Mouse (Mus musculus) cerebellum, postnatal 4 days (tissue): Measurements from ENCODE around the gene Bbs9.

Experiments
- DNase-seq, 2 experiments: peaks; one replicate each; pipeline ENCODE4 v3.0.0; 2022; ENCODE audit warnings: low spot score in 2 of 2, mixed read lengths in 1 of 2

The Bbs9 gene

DNA sequence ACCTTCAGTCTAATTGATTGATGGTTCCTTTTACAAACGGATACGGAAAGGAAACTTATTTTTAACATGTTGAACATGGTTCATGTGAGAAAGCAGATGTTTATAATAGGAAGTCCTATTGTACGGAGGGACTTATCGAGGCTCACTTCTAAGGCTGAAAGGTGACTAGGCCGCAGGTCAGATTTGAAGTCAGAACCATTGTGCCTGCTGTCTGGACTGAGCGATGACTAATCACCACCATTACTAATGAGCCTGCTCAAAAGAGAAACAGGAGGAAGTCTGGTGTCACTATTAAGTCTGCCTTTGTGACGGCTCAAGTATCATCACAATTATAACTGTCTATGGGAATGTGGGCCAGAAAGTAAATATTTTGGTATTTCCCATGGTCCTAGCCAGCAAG lies 325.2 kb downstream of the Bbs9 start:
- DNase-seq: no peak

DNA sequence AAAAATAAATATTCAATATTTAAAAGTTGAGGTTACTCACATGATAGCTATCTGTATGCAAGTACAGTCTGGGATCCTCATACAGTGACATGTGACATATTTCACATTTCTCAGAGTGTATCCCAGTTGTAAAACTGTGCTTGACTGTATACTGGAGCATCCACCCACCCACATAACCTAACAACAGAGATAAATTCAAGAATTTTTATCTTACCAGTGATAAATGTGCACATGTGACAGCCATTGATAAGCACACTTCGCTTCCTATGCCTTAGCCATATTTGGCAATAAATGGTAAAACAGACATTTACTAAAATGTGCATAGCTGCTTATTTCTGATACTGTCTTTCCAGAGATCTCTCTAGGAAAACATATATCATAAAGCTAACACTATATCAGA lies 330.5 kb downstream of the Bbs9 start:
- DNase-seq: no peak

DNA sequence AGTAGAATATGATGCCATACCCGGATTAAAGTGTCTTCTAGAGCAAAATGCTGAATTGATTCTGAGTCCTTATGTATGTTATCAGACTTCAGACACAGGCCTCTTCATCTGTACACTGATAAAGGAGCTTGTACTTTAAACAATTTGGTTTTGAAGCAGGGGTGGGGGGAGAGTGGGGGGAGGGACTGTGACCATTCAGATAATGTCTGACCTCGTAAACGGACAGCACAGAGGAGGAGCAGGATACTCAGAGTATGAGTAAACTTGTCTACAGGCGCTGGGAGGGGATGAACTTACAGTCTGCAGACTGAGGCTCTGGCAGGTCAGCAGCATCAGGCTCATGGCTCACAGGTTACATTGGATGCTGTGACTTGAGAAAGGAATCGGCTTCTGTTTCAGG lies 331.0 kb downstream of the Bbs9 start:
- DNase-seq: no peak

DNA sequence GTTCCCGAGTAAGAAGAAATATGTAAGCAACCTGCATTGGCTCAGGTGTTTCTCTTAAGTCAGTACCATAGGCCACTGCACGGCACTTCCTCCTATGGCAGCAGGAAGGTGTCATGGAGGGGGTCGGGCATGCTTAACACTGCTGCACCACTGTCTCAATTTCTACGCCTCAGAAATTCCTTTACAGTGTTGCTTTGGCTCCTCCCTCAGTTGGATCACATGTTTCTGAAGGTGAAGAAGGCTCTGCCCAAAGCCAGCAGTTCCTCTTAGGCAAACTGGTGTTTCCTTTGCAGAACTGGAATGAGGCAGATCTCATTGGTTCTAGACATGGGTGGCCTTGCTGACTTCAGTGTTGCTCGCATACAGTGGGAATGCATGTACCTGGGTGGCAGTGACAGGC lies 332.2 kb downstream of the Bbs9 start:
- no peak for DNase-seq

DNA sequence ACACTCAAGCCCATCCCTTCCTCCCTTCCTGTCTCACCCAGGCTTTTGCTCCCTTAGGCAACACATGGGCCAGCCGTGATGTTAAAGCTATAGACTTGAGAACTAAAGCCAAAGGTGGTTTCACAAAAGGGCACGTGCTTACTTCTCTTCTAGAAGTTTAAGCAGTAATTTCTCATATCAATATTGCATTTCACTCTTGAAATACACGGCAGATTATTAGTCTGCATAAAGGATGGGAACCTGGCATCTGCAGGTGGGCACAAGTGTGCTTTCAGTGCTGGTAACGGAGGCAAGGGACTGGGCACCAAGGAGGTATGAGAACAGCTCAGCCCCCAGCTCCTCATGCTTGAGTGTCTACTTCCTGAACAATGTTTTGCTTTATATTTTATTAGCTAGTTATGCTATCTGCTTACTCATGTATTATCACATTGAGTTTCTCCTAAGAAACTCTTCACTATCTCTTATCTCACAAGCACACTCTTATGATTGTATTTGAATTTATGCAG lies 334.2 kb downstream of the Bbs9 start:
- no peak for DNase-seq

DNA sequence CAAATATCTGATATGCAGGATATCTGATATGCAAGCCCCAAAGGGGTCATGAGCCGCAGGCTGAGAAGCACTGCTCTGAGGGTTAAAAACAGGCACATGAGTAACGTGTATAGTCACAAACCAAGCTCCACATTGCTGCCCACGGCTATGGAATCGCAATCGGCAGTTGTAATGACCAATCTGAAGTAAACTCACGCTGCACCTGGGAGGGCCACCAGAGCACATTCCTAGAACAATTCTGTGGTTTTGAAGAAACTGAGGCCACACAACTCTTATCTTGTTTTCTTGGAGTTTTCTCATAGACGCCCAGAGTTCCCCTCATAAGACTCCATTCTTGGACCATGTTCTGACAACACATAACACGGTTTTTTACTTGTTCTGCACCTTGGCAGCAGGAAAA lies 334.9 kb downstream of the Bbs9 start:
- DNase-seq: no peak

DNA sequence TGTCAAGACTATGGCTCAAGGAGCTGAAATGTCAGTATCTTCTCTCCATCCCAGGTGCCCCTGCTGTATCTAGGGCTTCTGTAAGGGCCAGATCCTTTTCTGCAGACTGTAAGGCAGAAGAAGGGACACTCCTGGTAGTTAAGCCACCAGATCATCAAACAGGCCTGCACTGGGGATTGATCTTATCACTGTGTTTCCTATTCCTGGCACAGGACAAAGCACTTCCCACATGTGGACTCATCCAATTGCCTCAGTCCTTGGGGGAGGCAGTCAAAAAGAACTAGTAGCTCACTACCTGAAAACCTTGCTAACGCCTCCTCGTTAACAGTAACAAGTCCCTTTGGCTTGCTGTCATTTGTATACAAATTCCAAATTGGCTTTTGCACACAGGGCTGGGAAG lies 336.4 kb downstream of the Bbs9 start:
- DNase-seq: no peak

DNA sequence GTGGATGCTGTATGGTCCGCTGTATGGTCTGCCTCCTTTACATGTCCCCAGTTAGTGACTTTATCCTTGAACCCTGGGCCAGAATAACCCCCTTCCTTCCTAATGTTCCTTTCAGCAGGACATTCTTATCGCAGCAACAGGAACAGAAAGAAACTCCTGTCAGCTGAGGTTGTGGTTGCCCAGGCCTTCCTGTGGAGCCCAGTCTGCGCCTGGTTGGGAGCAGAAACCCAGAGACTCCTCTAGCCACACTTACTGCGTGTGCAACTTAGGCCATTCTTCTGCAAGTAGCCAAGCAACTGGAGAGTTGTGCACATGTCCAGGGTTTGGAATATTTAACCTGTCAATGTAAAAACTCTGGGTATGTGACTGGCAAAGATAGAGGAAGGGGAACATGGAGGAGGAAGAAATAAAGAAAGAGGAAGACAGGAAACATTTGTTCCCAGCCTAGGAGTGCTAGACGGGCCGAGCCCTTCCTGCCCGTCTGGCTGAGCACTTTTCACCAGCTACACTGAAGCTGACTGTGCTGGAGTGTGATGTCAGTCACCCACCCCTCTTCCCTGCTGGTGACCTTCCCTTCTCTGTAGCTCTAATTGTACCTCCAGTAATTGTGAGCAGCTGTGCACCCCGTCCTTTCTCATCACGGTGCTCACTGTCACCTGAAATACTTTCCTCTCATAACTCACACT lies 339.0 kb downstream of the Bbs9 start:
- no peak for DNase-seq

DNA sequence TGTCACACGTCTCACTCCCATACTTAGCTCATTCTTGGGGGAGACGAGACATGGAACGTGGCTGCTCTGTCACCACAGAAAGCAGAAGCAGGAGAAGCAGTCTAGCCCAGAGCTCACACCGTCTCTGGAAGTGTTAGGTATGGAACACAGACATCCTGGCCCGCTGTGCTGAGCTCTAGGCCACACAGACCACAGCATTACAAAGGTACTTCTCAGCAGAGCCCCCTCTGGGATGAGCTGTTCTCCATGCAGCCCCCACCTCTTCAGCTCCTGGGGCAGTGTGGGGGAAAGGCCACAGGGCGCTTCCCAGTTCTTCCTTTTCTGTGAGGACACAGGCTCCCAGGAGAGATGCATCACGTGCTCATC lies 339.6 kb downstream of the Bbs9 start:
- DNase-seq: no peak

DNA sequence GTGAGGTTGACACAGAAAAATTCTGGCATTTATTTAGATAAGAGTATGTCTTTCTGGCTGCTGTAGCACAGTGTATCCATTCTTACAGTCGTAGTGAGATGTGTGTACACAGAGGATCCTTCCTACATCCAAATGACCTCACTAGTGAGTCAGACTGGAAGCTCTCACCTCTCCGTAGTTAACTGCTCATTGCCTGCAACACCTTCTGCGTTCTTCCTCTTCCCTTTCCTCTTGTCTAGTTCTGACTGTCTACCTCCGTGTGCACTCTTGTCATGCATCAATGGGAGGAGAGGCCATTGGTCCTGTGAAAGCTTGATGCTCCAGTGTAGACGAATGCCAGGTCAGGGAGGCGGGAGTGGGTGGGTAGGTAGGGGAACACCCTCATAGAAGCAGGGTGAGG lies 344.0 kb downstream of the Bbs9 start:
- DNase-seq: no peak

DNA sequence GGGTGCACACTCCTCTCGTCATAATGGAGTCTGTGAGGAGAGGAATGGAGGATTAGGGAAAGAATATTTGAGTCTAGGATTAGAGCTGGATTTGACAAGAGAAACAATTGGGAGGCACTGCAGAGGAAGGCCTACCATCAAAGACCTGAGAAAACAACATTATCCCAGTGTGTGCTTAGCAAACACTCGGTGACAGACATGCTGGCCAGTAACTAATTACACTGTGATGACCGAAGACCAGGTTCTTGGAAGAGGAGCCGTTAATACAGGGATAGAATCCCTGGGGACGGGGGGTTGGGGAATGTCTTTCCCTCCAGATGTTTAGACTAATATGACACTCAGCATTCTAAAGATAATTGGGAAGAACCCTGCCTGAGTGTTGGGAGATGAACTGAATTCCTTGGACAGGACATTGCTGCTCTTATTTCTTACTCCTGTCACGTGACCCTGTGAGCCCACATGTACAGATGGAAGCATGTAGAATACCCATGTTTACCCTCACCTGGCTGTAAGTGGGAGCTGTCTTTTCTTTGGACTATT lies 345.2 kb downstream of the Bbs9 start:
- no peak for DNase-seq

DNA sequence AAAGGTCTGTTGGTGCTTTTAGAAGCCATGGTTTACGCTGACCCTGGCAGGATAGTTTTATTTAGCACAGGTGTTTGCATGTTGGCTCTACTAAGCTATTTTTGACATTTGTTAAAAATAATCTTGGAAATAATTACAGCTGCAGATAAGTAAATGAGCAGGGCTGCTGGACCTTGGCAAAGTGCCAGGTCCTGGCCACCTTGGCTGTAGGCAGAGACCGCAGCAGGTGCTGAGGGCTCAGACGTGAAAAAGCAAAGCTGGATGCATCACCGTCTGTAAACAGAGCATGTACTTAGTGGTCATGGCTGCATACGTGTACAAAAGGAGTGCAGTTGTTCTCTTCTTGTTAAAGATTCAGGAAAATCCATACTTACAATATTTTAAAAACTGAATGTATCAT lies 347.3 kb downstream of the Bbs9 start:
- no peak for DNase-seq

DNA sequence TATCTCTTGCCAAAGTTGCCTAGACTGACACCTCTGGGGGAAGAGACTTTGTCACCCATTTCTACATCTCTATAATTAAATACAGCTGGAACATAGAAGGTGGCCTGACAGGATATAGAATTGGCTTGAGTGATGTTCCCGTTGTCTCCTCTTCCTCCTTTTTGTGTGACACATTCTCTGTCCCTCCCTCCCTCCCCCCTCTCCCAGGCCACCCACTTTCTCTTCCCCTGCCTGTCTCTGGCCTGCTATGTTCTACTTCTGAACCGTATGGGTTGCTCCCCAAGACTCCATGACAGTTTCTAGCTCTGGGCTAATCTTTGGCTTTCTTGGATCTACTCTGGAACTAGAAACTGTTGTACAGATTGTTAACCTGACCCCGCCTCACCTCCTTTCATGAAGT lies 348.3 kb downstream of the Bbs9 start:
- DNase-seq: no peak

DNA sequence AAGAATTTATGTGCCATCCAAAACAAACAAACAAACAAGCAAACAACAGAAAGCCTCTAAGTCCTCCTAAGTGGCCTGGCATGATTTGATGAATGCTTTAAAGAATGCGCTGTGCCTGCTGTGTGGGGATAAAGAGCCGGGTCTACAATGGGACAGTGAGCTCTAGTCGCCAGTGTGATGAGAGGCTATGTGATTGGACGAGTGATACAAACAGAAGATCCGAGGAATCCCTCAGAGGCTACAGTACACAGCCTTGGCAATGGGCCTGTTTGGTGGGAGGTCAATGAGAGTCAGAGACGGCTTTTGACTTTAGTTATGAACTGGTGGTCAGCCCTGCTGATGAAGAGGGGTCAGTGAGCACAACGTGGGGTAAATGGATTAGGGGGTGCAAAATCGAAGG lies 349.4 kb downstream of the Bbs9 start:
- DNase-seq: no peak

DNA sequence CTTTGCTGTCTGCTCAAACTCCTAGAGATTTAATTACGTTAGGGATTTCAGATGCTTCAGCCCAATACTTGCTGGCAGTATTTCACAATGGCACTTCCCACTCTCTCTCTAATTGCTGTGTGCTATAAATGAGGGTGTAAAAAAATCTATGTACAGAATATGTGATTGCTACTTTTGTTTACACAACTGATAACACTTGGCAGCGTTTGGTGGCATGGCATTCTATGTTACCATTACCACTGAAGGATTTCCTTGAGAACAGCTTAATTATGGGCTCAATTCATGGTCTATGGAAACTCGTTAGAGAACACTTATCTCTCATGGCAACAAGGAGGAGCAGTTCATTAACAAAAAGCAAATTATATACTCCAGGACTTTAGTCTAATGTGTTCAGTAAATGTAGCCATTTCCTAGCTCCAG lies 351.1 kb downstream of the Bbs9 start:
- DNase-seq: no peak

DNA sequence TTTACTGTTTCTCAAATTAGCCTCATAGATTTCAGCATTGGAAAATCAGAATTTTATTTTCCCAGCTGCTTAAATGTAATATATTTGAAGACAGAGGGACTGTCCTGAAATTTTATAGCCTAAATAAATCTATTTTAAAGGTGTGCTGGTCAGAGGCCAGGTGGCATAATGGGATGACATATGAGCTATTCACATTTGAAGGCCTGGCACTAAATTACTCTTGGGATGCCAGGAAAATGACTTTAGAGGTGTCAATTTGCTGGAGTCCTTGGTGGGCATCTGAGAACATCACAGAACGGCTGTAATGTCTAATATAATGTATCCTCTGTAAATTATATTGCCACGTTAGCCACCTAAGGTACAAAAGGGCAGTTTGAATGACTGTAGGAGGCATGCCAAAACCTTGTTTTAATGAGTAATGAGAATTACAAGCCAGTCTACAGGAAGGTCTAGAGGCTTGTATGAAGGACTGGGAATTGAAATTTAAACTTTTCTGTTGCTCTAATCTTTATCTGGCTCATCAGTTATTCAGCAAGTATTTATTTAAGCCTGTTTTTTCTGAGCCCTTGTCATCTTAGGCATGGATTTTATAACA lies 351.8 kb downstream of the Bbs9 start:
- DNase-seq: no peak

DNA sequence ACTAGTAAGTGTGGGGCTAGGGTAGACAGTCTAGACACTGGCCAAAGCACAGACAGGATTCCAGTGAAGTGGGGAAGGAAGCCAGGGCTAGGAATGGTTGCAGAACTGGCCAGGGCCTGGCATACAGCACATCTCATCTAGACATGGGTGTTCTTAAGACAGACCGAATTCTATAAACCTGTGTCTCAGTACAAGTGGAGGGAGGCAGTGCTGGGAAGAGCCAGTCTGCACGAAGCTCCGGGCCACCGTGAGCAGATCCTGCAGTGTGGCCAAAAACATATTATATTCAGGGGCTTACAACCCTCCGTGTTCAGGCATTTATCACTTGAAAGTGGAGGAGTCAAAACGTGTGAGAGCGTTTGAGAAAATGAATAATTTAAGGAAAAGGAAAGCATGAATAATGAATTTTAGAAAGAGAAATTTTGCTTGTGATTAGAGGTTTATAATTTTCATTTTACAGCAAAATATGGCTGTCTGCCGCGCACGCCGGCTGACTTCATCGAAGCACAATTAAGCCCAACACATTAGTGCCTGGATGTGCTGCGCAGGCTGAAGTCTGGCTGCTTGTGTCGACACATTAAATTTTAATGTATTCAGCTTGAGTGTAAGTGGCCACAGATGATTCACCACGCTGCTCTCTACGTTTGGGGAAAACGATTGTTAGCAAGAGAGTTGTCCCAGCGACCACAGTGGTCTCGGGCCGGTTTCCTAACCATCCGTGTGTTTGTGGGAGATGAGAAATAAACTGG lies 353.9 kb downstream of the Bbs9 start:
- no peak for DNase-seq

DNA sequence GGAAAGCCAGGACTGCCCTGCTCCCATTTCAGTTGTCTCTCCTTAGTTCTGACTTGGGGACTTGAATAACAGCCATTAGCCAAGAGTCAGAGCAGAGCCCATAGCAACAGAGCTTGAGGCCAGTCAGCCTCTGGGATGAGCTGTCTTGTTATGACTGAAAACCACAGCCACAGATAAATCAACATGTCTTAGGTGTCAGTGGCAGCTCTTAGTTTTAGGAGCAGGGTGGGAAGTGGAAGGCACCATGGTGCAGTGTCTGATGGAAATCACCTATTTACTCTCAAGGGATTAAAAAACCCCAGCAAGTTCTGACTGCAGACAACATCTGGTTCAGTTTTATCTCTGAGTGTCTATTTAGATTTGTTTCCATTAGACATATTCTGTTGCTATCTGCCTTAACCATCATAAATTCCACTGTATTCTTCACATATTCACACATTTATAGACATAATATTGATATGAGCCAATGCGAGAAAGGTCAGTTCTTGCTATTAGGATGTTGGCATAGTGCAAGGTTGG lies 359.5 kb downstream of the Bbs9 start:
- DNase-seq: no peak

DNA sequence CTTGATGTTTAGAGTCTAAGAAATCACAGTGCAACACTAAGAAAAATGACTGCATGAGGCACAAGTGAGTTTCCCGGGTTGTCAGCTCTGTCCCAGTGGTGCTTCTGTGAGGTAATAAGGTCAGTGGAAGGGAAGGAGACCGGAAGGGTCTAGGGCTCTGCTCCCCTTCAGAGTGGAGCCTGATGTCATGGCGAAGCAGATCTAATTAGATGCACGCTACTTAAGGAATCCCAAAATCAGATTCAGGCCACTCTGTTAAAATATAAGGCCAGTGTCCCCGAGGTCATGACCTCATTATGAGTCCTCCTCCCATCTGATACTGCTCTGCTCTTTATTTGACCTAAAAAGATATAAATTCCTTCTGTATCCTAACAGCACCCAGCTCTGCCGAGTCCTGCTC lies 361.5 kb downstream of the Bbs9 start:
- DNase-seq: no peak

DNA sequence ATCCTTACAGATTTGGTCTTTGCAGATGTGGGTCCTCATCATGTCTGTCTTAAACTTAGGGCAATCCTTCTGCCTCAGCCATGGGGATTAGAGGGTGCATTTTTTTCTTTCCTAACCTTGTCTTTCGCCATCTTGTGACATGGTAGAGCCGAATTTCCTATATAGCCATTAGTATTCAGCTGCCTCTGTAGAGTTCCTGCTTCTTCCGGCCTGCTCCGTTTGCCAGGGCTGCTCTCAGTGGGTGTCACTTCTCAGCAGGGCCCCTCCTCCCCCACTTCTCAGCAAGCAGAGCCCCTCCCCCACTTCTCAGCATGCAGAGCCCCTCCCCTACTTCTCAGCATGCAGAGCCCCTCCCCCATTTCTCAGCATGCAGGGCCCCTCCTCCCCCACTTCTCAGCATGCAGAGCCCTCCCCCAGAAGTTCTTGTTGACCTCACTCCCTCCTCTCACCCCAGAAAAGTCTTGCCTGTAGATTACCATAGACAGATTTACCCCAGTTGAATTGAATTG lies 362.2 kb downstream of the Bbs9 start:
- DNase-seq: no peak

DNA sequence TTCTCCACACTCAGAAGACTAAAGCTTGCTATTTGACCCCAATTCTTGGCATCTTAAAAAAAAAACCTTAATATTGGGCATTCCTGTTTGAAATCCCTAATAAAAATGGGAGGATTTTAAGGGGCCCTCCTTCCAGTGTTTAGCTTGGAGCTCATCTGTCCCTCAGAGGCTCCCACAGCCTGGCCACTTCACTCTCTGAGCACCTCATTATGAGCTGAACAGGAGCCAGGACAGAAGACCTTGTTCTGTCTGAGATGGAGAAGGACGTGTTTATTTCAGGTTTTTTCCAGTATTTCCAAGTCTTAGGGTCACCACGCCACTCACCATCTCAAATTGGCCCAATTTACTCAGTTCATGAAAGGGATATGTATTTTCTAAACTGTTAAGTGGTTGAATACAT lies 370.5 kb downstream of the Bbs9 start:
- no peak for DNase-seq

DNA sequence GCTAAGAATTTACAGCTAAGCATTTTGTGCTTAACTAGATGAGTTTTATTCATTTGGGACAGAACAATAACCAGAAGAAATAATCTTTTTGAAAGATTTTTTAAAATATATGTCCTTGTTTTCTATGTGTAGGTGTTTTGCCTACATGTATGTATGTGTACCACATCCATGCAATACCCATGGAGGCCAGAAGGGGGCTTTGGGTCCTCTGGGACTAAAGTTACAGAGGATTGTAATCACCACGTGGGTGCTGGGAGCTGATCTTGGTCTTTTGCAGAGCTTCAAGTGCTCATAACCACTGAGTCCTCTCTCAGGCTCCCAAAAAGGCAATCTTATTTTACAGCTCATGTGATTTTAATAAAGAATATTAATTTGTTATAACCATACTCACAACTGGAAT lies 371.3 kb downstream of the Bbs9 start:
- no peak for DNase-seq
